Mouse (Mus musculus) hematopoietic stem cell, adult 5-6 weeks (primary cell): ENCODE results near the gene Hoxb3. TPM values are rescaled to one million over a fixed set of nuclear protein-coding genes. Genes with fewer than 3 reads are reported as not detected.

Experiments
- ATAC-seq, 2 experiments: fragments of 125-278 bp in 1 of 2; replicated peaks in 1 of 2; 2 replicates each; pipeline ENCODE4 v1.8.0; 2016 to 2017; ENCODE audit warnings: inconsistent platforms in 2 of 2, mild to moderate bottlenecking in 2 of 2, moderate number of reproducible peaks in 2 of 2, low read depth in 1 of 2, moderate TSS enrichment in 1 of 2; ENCODE audit not compliant: low FRiP score in 2 of 2, poor library complexity in 2 of 2, severe bottlenecking in 2 of 2, insufficient read depth in 1 of 2, low TSS enrichment in 1 of 2
- total RNA-seq: library from RNA; stranded (forward); fragments of 172-1452, 232-1000 nt; gene quantifications from 2 replicates; pipeline ENCODE4 v1.2.3, GENCODE M21; 2017

Hoxb3 gene
- total RNA-seq, 1 experiment from 2014 or later = 9.4 TPM

- no peak for ATAC-seq
Observed at GRCm38 (mm10) chr11:96298895-96299667, 24.0 kb upstream of the Hoxb3 start.

DNA sequence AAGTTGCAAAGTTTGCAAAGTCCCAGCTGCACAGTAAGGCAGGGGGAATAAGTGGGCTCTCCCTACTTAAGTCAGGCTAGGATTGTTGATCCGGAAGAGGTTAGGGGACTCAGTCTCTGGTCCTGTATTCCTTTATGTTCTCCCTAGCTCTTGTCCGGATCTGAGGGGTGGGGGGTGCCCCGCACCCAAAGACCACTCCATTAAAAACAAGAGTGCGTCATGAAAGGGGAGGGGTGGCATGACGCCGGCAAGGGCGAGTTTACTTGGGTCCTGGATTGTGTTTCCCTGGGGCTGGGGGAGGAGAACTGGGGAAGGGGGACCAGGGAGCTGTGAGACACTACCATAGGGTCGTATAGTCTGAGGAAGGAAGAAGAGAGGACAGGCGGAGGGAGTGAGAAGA lies 23.3 kb upstream of the Hoxb3 start:
- ATAC-seq = no peak

DNA sequence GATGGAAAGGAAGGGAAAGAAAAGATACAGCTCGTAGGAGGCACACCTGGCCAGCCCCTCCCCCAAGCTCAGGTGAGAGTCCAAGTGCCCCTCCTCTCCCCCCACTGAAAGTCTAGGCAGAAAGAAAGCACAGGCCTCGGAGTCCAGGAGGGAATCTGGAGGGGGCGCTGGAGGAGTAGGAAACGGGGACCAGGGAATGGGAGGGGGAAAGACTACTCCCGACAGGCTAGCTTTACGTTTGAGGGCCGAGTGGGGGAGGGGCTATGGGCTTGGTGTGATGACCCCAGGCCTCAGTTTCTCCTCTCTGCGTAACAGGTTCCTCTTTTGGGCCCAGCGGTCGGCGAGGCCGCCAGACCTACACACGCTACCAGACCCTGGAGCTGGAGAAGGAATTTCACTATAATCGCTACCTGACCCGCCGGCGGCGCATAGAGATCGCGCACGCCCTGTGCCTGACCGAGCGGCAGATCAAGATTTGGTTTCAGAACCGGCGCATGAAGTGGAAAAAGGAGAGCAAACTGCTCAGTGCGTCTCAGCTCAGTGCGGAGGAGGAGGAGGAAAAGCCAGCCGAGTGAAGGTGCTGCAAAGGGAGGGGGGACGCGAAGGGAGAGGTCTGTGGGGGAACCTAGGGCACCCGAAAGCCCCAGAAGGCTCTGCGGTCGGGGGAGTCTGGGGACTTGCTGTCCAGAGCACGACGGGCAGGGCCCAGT lies 22.6 kb upstream of the Hoxb3 start:
- no peak for ATAC-seq

- no peak for ATAC-seq
Observed at GRCm38 (mm10) chr11:96301064-96301431, 22.1 kb upstream of the Hoxb3 start.

DNA sequence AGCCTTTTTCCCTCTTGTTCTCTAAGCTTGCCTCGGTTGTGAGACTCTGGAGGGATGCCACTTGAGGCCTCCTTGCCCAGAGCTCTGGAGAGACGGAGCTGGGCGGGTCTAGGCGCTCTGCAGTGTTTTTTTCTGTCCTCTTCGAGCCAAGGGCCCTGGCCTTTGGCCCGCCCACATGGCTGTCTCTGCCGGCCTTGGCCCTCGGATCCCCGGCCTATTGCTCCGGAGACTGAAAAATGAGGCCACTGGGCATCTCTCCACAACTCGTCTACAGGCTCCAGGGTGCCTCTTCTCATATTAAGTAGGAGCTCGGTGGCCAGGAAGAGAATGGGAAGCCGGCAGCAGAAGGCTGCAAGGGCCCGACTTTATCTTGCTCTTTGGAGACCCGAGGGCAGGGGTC lies 21.3 kb upstream of the Hoxb3 start:
- no peak for ATAC-seq

GRCm38 (mm10) chr11:96302381-96303150 lies 20.6 kb upstream of the Hoxb3 start:
- ATAC-seq = no peak

DNA sequence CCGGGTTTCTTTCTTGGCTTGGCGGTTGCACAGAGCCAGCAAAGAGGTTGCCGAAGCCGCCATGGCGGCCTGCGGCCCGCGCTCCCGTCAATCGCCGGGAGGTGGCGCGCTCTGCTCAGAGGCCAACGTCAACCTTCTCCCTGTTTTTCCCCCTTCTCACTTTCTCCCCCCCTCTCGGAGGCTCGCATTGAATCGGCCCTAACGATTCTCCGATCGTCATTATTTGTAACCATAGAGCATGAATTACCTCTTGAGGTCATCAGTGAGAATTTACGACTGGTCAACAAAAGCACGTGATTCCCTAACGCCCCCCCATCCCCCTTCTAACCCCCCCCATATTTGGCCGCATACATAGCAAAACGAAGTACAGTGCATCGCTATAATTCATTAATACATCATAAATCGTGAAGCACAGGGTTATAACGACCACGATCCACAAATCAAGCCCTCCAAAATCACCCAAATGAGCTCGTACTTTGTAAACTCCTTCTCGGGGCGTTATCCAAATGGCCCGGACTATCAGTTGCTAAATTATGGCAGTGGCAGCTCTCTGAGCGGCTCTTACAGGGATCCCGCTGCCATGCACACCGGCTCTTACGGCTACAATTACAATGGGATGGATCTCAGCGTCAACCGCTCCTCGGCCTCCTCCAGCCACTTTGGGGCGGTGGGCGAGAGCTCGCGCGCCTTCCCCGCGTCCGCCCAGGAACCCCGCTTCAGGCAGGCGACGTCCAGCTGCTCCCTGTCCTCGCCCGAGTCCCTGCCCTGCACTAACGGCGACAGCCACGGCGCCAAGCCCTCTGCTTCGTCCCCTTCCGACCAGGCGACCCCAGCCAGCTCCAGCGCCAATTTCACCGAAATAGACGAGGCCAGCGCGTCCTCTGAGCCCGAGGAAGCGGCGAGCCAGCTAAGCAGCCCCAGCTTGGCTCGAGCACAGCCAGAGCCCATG lies 19.7 kb upstream of the Hoxb3 start, which contains the start of gene Hoxb5:
TSS of gene Hoxb5 (plus strand) at position 186 of the 949 bp plus-strand sequence.
- peak; percentile 33 to 46; a peak in 2 of 4 replicates for ATAC-seq

GRCm38 (mm10) chr11:96304381-96305195 lies 18.5 kb upstream of the Hoxb3 start:
- ATAC-seq = no peak

DNA sequence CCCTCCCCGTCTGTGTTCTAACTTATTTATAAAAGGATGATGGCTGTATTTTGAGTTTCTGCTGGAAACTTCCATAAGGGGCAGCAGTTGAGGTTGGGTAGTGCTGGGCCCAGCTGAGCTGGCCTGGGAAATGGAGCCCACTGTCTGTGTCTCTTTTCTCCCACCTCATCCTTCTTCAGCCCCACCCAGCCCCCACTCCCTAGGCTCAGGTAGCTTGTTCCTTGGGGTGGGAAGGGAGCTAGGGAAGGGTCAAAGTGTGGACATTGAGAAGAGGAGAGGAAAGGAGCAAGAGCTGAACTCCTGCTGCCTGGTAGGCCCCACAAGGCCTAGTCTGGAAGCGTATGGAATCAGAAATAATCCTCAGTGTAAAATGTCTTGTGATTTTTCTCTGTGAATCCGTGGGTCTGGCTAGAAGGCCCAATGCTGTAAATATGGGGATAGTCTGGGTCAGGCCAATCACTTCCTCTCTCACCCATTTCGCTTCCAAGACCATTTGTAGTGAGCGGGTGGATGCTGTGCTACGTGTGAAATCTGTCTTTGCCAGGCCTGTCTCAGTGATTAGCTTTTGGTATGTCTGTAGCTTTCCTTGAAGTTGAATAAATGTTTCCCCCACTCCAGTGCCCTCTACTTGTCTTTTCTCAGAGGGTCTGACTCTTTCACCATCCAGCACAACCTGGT lies 17.5 kb upstream of the Hoxb3 start:
- no peak for ATAC-seq

- ATAC-seq = no peak
Observed at GRCm38 (mm10) chr11:96306183-96306907, 16.8 kb upstream of the Hoxb3 start.

DNA sequence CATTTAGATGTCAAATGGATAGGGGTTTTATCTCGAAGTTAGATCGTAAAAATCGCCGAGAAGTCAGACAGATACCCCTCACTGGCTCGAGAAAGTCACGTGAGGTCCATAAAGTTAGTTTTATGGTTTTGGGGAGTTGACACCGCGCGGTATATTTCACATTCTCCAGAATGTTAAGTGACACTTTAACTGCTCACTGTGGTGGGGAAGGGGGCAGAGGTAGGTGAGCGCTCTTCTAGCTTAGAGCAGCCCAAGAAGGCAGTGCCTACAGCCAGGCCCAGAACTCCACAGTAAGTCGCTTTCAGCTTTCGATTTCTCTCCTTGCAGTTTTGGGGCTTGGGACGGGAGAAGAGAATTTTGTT lies 16.2 kb upstream of the Hoxb3 start:
- no peak for ATAC-seq

GRCm38 (mm10) chr11:96308763-96309162 lies 14.4 kb upstream of the Hoxb3 start:
- no peak for ATAC-seq

DNA sequence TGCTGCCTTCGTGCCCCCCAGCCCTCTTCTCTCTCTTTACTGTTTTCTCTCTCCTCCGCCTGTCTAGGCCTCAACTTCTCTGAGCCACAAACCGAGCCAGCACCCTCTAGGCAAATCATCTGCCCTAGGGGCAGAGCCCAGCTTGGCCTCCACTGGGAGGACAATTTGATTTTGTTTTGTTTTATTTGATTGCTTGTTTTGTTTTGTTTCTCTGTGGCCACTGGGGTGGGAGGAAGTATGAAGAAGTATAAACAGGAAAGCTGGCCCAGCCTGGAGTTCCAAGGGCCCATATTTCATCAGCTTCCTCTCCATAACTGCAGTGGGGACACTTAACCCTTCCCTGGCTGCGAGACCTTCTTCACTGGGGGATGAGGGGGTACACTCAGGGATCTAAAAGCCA lies 13.8 kb upstream of the Hoxb3 start:
- no peak for ATAC-seq

GRCm38 (mm10) chr11:96310183-96310938 lies 12.8 kb upstream of the Hoxb3 start:
- no peak for ATAC-seq

- no peak for ATAC-seq
Observed at GRCm38 (mm10) chr11:96311097-96311496, 12.0 kb upstream of the Hoxb3 start.
